Mouse (Mus musculus) hindbrain, embryonic 15.5 days (tissue): ENCODE measurements at regions not wholly inside any gene's neighbourhood (a gene's known extent, or its start where the extent isn't known, plus 50 kb on each side); places are given as distances from the start of the nearest gene placed in this dataset.

ENCODE experiments used
- ATAC-seq: fragments of 200-750 bp; cut with Nextera tagmentation; 2 replicates; pipeline ENCODE4 v1.8.0; 2017; ENCODE audit warnings: low read depth, moderate number of reproducible peaks, moderate TSS enrichment; ENCODE audit not compliant: low FRiP score
- H3K27ac ChIP-seq: fragments of 300-500 bp; sonication (generic); replicated peaks from 2 replicates; pipeline ENCODE4 v1.5.1; 2015; ENCODE audit warnings: mild to moderate bottlenecking, inconsistent platforms
- H3K27me3 ChIP-seq: fragments of 300-500 bp; sonication (generic); 2 replicates; pipeline ENCODE4 v1.6.1; 2015; ENCODE audit warnings: control low read depth, inconsistent platforms
- H3K36me3 ChIP-seq: fragments of 300-500 bp; sonication (generic); 2 replicates; pipeline ENCODE4 v1.6.1; 2015; ENCODE audit warnings: control low read depth, inconsistent platforms
- H3K4me1 ChIP-seq: fragments of 300-500 bp; sonication (generic); replicated peaks from 2 replicates; pipeline ENCODE4 v1.6.1; 2015; ENCODE audit warnings: control low read depth, inconsistent platforms
- H3K4me2 ChIP-seq: fragments of 300-500 bp; sonication (generic); 2 replicates; pipeline ENCODE4 v1.6.1; 2015; ENCODE audit warnings: moderate library complexity, mild to moderate bottlenecking, inconsistent platforms
- H3K4me3 ChIP-seq: fragments of 300-500 bp; sonication (generic); 2 replicates; pipeline ENCODE4 v1.5.1; 2015; ENCODE audit warnings: mild to moderate bottlenecking, inconsistent platforms
- H3K9ac ChIP-seq: fragments of 300-500 bp; sonication (generic); 2 replicates; pipeline ENCODE4 v1.6.1; 2015; ENCODE audit warnings: inconsistent platforms
- H3K9me3 ChIP-seq: fragments of 300-500 bp; sonication (generic); 2 replicates; pipeline ENCODE4 v1.6.1; 2016; ENCODE audit warnings: control low read depth, inconsistent platforms
- WGBS: fragments of 180-500 bp; shearing (Covaris S2); methylation state at CpG from one replicate; pipeline ENCODE4 v1.1.7; 2015; 5-methylcytosine and 5-hydroxymethylcytosine counted together

GRCm38 (mm10) chr11:90981626-90982025 lies 293.5 kb upstream of the Tom1l1 start:
- ATAC-seq = no peak
- Histone ChIP-seq H3K4me2 (no peak overlapping the region), H3K9me3 (no peaks in the 10 kb centered on the region), H3K9ac (no peak overlapping the region), H3K36me3 (no peaks in the 10 kb centered on the region), H3K27ac (no peak overlapping the region), H3K27me3 (no peaks in the 10 kb centered on the region), H3K4me3 (no peak overlapping the region), H3K4me1 (no peaks in the 10 kb centered on the region)
- WGBS = 96% methylated on average over 1 of the region's 1 CpGs

GRCm38 (mm10) chr11:90978234-90978633 lies 290.1 kb upstream of the Tom1l1 start:
- no peak overlapping the region for H3K9ac ChIP-seq
- no peaks in the 10 kb centered on the region for H3K9me3 ChIP-seq
- no peaks in the 10 kb centered on the region for H3K36me3 ChIP-seq
- H3K4me1 ChIP-seq = no peaks in the 10 kb centered on the region
- H3K4me2 ChIP-seq = no peak overlapping the region
- 78% methylated on average over 3 of the region's 3 CpGs for WGBS
- ATAC-seq = no peak
- H3K4me3 ChIP-seq = no peak overlapping the region
- H3K27me3 ChIP-seq = no peaks in the 10 kb centered on the region
- H3K27ac ChIP-seq = no peak overlapping the region

DNA sequence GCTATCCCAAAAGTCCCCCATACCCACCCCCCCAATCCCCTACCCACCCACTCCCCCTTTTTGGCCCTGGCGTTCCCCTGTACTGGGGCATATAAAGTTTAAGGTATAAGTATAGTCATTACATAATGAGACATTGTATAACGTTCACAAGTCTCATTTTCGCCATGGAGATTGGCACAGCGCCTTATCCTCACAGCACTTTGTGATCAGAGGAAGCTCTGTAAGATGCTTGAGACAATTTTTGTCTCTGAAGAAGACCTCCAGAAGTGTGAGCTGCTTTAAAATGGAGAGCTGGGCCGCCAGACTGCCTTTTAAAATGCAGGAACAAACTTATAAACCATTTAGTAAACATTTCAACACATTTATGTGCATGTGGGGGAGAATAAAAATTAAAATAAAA lies 252.9 kb upstream of the Tom1l1 start:
- no peaks in the 10 kb centered on the region for H3K9me3 ChIP-seq
- H3K4me3 ChIP-seq = no peak overlapping the region
- H3K4me1 ChIP-seq = no peaks in the 10 kb centered on the region
- no peaks in the 10 kb centered on the region for H3K36me3 ChIP-seq
- no peak overlapping the region for H3K4me2 ChIP-seq
- ATAC-seq = no peak
- H3K27me3 ChIP-seq = no peaks in the 10 kb centered on the region
- H3K9ac ChIP-seq = no peak overlapping the region
- 75% methylated on average over 5 of the region's 5 CpGs for WGBS
- H3K27ac ChIP-seq = no peak overlapping the region

GRCm38 (mm10) chr11:90925738-90926137 lies 237.6 kb upstream of the Tom1l1 start:
- Histone ChIP-seq H3K4me2 (no peak overlapping the region), H3K9ac (no peak overlapping the region), H3K9me3 (no peaks in the 10 kb centered on the region), H3K4me3 (no peak overlapping the region), H3K27ac (no peak overlapping the region), H3K36me3 (no peaks in the 10 kb centered on the region), H3K4me1 (no peaks in the 10 kb centered on the region), H3K27me3 (no peaks in the 10 kb centered on the region)
- no peak for ATAC-seq

GRCm38 (mm10) chr11:90917782-90918181 lies 229.6 kb upstream of the Tom1l1 start:
- no peak overlapping the region for H3K4me3 ChIP-seq
- no peak overlapping the region for H3K4me2 ChIP-seq
- no peak overlapping the region for H3K27ac ChIP-seq
- H3K9me3 ChIP-seq = no peaks in the 10 kb centered on the region
- H3K36me3 ChIP-seq = no peaks in the 10 kb centered on the region
- no peak for ATAC-seq
- H3K9ac ChIP-seq = no peak overlapping the region
- no peaks in the 10 kb centered on the region for H3K4me1 ChIP-seq
- H3K27me3 ChIP-seq = no peaks in the 10 kb centered on the region
- 84% methylated on average over 3 of the region's 3 CpGs for WGBS

- Histone ChIP-seq H3K4me3 (no peak overlapping the region), H3K36me3 (no peaks in the 10 kb centered on the region), H3K4me1 (no peaks in the 10 kb centered on the region), H3K9me3 (no peaks in the 10 kb centered on the region), H3K9ac (no peak overlapping the region), H3K4me2 (no peak overlapping the region), H3K27ac (no peak overlapping the region), H3K27me3 (no peaks in the 10 kb centered on the region)
- no peak for ATAC-seq
- WGBS = 70% methylated on average over 3 of the region's 3 CpGs
These were observed 206.1 kb upstream of the Tom1l1 start for GRCm38 (mm10) chr11:90894236-90894635.

GRCm38 (mm10) chr11:90873122-90873521 lies 185.0 kb upstream of the Tom1l1 start:
- no peak for ATAC-seq
- H3K4me2 ChIP-seq = no peak overlapping the region

DNA sequence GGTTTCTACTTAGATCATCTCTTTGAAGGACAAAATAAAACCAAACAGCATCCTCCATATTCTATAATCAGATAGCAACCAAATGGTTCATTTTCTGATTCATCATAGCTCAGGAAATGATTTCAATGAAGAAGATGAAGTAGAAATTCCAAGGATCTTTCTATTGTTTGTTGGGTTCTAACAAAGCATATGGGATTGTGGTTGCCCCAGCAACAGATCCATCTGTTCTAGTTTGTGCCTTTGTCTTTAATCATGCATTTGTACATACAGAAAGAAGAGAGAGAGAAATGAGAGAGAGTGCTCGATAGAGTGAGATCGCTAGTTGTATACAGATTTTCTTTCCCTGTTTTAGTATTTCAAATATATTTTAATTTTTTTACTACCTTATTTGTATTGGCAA lies 183.5 kb upstream of the Tom1l1 start:
- Histone ChIP-seq H3K9ac (no peak overlapping the region), H3K4me2 (no peak overlapping the region), H3K9me3 (no peaks in the 10 kb centered on the region), H3K4me3 (no peak overlapping the region), H3K27ac (no peak overlapping the region), H3K36me3 (no peaks in the 10 kb centered on the region), H3K27me3 (no peaks in the 10 kb centered on the region), H3K4me1 (no peaks in the 10 kb centered on the region)
- 67% methylated on average over 2 of the region's 2 CpGs for WGBS
- ATAC-seq = no peak

More at GRCm38 (mm10) chr11:90873122-90873521, 185.0 kb upstream of the Tom1l1 start:
- H3K36me3 ChIP-seq = no peaks in the 10 kb centered on the region
- H3K9ac ChIP-seq = no peak overlapping the region
- H3K4me1 ChIP-seq = no peaks in the 10 kb centered on the region
- no peak overlapping the region for H3K4me3 ChIP-seq
- H3K9me3 ChIP-seq = no peaks in the 10 kb centered on the region
- no peak overlapping the region for H3K27ac ChIP-seq
- H3K27me3 ChIP-seq = no peaks in the 10 kb centered on the region

DNA sequence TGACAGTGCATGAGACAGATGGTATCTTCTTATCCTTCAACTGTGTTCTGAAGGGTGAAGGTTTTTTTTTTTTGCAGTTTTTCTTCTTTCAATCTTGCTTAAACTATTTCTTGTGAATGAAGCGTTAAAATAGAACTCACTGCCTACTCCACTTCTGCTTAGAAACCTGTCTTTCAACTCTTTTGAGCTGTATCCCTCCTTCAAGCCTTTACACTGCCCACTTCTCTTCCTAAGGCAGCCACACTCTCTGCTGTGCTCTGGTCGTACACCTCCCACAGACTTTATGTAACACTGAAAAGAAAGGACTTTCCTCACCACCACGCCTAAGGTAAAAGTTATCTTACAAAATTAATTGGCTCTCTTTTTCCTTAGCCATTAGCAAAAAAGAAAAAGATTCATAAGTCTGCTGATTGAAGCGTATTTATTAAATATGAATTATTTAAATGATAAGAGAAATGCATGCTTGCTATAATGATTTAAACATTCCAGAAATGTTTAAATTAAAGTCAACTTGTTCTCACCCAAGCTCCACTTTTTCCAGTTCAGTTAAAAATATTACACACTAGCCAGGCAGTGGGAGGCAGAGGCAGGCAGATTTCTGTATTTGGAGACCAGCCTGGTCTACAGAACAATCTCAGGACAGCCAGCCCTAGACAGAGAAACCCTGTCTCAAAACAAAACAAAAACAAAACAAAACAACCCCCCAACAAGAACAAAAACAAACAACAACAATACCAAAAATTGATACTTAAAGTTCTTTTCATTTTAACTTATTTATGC lies 176.0 kb upstream of the Tom1l1 start:
- ATAC-seq = no peak
- 94% methylated on average over 4 of the region's 4 CpGs for WGBS
- Histone ChIP-seq H3K27me3 (no peaks in the 10 kb centered on the region), H3K27ac (no peak overlapping the region), H3K4me1 (no peaks in the 10 kb centered on the region), H3K9me3 (no peaks in the 10 kb centered on the region), H3K4me2 (no peak overlapping the region), H3K4me3 (no peak overlapping the region), H3K9ac (no peak overlapping the region), H3K36me3 (no peaks in the 10 kb centered on the region)

DNA sequence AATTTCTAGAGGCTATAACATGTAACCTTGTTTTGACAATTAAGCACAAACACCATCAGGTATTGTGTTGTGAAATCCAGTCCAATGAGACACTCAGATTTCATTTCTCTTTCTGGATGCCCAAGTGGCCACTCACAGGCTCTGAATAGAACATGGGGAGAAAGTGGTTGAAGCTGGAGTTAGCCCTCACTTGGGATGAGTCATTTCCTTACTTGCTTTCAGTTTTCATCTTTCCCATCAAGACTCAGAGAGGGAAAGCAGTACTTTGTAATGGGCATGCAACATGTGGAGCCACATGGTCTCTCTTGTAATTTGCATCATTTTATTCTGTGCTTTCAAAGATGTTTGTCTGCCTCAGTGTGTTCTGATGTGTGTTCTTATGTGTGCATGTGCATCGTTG lies 167.6 kb upstream of the Tom1l1 start:
- WGBS = 88% methylated on average over 1 of the region's 1 CpGs
- H3K4me3 ChIP-seq = no peak overlapping the region
- no peaks in the 10 kb centered on the region for H3K27me3 ChIP-seq
- H3K9me3 ChIP-seq = no peaks in the 10 kb centered on the region
- H3K9ac ChIP-seq = no peak overlapping the region
- no peak overlapping the region for H3K4me2 ChIP-seq
- H3K27ac ChIP-seq = no peak overlapping the region
- no peaks in the 10 kb centered on the region; the same call in 1 of the 2 replicates for H3K4me1 ChIP-seq
- H3K36me3 ChIP-seq = no peaks in the 10 kb centered on the region
- ATAC-seq = no peak

DNA sequence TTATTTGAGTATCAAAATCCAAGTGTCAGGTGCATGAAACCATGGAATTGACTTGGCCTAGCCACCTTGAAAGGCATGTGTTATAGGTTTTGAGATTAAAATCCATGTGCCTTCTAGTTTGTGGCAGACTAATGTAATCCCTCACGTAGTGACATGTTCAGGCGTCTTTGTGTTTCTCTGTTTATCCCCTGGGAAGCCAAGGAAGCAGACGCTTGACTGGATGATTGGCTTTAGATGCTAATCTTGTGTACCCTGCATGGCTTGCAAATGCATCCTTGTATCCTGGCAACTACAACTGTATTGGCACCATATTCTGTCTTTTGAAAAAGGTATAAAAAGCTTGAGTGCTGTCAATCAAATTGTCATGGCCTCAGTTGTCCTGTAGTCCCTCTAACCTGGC lies 167.2 kb upstream of the Tom1l1 start:
- WGBS = 29% methylated on average over 3 of the region's 3 CpGs
- no peak for ATAC-seq
- Histone ChIP-seq H3K27ac (no peak overlapping the region), H3K4me2 (no peak overlapping the region), H3K4me3 (no peak overlapping the region), H3K4me1 (no peaks in the 10 kb centered on the region; the same call in 1 of the 2 replicates), H3K27me3 (no peaks in the 10 kb centered on the region), H3K9ac (no peak overlapping the region), H3K9me3 (no peaks in the 10 kb centered on the region), H3K36me3 (no peaks in the 10 kb centered on the region)

- H3K4me2 ChIP-seq = no peak overlapping the region
- no peak overlapping the region for H3K4me3 ChIP-seq
- no peak overlapping the region for H3K9ac ChIP-seq
- H3K27ac ChIP-seq = no peak overlapping the region
- no peaks in the 10 kb centered on the region for H3K36me3 ChIP-seq
- H3K9me3 ChIP-seq = no peaks in the 10 kb centered on the region
- no peaks in the 10 kb centered on the region; the same call in 1 of the 2 replicates for H3K4me1 ChIP-seq
- no peaks in the 10 kb centered on the region for H3K27me3 ChIP-seq
- no peak for ATAC-seq
These were observed 163.1 kb upstream of the Tom1l1 start for GRCm38 (mm10) chr11:90851221-90851620.

DNA sequence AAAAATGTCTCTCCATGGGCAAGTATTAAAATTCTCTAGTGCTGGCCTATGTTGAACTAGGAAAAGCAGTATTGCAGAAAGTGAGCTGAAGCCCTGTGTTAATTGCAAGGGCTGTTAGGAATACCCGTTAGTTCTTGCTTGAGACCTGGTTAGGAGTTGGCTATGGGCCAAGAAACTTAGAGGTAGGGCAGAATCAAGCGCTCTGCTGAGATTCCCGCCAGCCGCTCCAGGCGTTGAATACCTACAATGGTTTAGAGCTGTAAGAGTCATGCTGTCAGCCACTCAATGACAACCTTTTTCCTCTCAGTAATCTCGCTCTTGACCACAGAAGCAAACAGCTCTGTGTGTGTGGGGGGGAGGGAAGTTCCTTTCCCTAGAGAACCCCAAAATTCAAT lies 156.8 kb upstream of the Tom1l1 start:
- Histone ChIP-seq H3K4me2 (no peak overlapping the region), H3K4me3 (no peak overlapping the region), H3K9ac (no peak overlapping the region), H3K36me3 (no peaks in the 10 kb centered on the region), H3K27me3 (no peaks in the 10 kb centered on the region), H3K27ac (no peak overlapping the region), H3K4me1 (no peaks in the 10 kb centered on the region), H3K9me3 (peaks cover 3% of the 10 kb centered on the region; the same call in 1 of the 2 replicates)
- WGBS = 84% methylated on average over 6 of the region's 6 CpGs
- no peak for ATAC-seq
